Mouse (Mus musculus) gastrocnemius, postnatal 25 days (tissue): ENCODE results near the gene Ddx1. TPM values are rescaled to one million over a fixed set of nuclear protein-coding genes. Genes with fewer than 3 reads are reported as not detected.
"Not testable (repeated sequence)": the region's sequence is repeated elsewhere in the genome, so short reads cannot be mapped to it uniquely, and the experiment has no call there.

Source experiments
- DNase-seq: peaks from one replicate; pipeline ENCODE4 v3.0.0; 2022
- total RNA-seq, 2 experiments: library from RNA; stranded (reverse); gene quantifications; 1 replicate in 1 of 2; 2 replicates in 1 of 2; pipeline ENCODE4 v1.2.3; 2021

Gene Ddx1
- total RNA-seq, 2 experiments from 2014 or later = 99.4 to 101 TPM

DNA sequence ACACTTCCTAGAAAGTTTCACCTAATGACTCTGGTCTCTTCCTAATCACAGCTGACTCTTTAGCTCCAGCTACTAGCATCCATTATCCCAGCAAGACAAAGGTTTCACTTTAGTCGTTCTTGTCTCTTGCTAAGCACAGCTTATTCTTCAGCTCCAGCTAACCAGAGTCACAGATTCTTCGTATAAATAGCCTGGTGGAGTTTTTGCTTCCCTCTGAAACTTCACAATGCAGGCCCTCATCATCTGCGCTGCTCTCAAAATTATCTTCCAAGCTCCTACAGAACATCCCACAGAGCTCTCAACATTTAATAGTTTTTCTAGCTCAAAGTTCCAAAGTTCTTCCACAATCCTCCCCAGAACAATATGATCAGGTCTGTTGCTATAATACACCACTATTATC lies 43.3 kb downstream of the Ddx1 start:
- DNase-seq = no peak

DNA sequence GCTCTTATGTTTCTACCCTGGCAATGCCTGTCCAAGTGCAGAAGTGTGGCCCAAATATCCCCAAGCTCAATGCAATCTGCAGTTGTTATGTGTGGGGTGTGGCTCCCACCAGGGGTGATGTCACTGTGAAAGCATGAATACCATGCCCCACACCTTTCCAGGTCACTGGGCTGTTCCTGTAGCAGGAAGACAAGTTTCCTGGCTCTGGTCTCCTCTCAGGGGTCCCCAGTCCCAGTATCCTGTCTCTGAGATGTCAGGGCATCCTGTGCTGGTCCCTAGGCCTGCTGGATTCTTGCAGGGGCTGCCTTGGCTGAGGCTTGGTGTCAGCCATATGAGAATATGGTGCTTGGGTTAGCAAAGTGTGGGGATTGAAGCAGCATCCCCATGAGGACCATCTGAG lies 46.7 kb downstream of the Ddx1 start:
- DNase-seq = no peak

DNA sequence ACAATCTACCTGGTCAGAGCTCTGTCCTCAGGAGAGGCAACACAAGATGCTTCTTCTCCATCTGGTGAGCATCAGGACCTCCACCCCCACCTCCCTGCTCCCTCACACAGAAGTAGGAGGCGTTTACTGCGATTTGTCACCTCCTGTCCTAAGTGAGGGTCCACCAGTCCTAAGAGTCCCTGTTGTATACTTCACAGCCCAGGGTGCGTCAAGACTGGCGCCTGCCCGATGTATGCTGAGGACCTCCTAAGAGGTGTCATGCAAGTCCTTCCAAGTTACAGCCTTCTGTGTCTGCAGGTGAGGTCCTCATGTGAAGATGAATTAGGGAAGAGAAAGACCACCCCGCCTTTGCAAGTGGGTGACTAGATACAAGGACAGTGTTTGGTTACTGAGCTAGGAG lies 48.4 kb downstream of the Ddx1 start:
- no peak for DNase-seq

DNA sequence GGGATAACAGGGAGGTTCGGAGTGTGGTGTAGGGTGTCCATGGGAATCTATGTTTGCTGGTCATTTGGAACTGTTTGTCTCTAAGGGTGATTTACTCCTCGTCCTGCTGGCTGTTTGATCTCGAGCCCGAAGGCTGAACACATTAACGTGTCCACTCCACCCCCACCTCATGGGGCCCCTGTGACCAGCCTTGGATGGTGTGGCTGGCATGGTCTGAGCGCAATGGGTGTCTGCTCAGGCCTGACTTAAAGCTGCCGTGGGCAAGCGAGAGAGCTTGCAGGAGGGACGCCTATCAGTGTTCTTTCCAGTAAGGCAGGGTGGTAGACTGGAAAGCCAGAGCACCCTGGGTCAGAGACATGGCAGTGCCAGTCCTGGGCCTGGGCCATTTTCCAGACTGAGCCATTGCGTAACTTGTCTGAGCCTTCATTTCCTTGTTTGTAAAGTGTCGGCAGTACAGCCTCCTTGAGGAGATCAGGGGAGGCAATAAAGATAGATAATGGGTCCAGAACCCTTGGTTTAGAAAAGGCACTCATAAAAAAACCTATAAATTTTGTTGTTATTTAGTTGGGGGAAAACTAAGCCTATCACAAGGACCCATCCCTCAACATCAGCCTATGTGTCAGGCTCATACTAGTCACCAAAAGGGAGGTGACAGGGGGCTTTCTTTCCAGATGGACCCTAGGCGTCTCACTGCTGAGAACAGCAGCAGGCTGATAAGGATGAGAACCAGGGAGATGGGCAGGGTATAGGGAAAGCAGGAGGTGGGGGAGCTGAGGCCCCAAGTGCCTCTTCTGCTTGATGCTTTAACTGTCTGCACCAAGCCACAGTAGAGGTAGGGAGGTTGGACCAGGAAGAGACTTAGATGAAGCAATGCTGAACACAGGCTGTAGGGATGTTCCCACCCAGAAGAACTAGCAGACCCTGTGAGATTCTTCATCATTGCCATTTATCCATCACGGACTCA lies 49.4 kb downstream of the Ddx1 start:
- no peak for DNase-seq

DNA sequence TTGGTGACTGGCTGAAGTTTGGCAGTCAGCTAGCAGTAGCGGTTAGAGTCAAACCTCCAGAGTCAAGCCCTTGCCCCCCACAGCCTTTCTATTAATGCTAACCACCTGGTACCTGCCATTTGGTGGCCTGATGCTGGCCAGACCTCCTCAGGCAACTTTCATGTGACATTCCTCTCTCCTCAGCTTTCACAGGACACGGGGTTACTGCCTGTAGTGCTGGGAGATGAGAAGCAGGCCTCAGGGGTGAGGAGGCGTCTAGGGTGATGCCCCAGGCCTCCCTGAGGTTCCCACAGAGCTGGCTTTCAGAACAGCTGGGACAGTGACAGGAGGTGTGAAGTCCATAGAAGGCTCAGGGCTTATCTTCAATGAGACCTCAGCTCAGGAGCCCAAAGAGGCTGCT lies 50.9 kb downstream of the Ddx1 start:
- no peak for DNase-seq

DNA sequence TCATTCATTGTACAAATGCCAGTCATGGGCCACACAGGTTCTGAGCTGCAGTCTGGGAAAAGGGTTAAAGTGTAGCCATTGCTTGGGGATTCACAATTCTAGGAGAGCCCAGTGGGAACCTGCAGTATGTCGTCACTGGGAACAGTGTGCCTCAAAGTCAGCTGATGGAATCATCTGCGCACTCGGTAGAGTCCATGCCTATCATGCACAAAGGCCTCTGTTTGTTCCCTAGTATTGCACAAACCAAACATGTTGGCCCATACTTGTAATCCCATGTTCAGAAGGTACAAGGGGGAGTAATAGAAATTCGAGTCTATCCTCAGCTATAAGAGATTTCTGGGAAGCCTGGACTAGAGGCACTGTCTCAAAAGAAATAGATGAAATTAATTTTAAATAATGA lies 52.9 kb downstream of the Ddx1 start:
- no peak for DNase-seq

DNA sequence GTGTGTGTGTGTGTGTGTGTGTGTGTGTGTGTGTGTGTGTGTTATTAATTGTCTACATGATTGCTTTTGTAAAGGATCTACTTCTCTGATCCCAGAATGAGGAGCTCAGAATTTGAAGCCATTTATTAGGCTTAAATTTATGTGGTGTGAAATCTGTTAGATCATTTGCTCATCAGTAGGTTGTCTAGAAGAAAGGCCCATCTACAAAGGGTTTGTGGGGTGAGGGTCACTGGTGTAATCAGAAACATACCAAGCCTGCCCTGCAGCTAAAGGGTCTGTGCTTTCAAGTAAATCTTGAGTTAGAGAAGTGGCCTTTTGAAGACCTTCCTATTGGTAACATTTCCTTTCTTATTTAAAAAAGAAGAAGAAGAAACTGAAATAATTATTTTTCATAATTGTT lies 53.5 kb downstream of the Ddx1 start:
- DNase-seq = no peak

DNA sequence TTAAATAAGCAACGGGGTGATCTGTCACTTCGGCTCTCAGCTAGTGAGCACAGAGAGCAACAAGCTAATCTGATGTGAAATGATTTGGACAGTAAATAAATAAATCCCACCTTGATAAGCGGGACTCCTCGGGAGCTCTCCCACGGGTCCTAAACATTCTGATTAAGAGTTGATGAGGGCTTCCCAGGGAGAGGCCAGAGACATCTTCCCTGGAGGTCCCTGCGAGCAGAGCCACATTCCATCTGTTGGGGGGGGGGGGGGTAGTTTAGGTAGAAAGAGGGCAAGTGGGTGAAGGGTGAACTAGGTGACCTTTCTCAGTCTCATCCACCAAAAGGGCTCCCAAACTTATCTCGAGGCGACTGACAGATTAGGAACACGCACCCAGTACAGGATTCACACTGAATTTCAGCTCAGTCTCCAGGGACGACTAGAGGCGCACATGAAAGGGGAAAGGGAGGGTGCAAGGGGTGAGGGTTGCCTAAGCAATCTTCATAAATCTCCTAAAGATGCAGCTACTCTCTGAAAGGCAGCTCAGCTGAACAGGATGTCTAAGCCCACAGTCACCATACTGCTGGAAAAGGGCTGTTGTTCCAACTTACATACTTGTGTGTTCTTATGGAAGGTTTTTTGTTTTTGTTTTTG lies 60.8 kb downstream of the Ddx1 start:
- DNase-seq = no peak

DNA sequence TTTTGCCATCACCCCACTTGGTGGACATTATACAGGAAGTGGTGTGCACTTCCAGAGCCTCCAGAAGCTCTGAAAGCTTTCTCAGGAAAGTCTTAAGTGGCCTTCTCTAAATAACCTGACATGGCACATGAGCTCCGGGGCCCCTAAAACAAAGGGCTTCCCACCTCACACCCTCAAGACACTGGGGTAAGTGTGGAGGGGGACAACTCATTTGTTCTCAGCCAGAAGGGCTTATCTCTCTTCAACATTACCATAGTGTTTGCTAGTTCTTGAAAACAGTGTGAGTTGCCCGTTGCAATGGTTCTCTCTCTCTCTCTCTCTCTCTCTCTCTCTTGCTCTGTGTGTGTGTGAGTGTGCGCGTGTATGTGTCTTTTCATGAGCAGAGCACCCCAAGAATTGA lies 62.8 kb downstream of the Ddx1 start:
- no peak for DNase-seq

DNA sequence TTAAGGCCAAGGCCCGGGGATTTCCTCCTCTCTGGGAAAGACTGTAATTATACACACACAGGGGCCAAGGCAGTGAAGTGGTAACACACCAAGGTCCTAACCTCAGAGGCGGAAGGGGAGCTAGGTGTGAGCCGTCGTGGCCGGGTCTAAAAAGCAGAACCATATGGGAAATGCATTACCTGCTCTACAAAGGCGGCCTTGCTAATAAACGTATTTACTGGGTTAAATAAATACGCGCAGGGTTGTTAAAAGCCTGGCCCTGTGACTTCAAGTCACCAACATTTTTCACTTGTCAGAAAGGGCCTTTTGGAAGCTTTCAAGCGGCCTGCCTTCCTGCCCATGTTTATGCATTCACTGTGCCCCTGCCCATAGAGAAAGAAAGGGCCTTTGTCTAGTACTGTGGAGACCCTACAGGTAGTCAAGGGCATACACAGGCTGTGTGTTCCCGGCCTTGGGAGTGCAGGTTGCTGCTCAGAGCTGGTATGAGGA lies 64.1 kb downstream of the Ddx1 start:
- no peak for DNase-seq

DNA sequence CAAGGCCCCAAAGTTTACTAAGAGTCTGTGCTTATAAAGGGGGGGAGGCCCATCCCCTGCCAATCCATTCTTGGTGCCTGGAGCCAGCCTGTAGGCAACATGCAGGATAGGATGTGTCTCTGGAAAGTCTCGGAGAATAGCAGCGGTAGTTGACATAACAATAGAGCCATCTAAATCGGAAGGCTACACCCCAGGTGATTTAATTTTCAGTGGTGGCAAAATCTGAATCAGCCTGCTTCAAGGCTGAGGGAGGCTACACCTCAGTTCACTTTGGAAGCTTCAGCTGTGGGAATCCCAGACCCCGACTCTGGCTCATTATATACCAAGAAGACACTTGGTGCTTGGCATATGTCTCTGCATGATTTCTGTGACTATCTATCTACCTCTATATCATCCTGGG lies 64.9 kb downstream of the Ddx1 start:
- DNase-seq = not testable (repeated sequence)

DNA sequence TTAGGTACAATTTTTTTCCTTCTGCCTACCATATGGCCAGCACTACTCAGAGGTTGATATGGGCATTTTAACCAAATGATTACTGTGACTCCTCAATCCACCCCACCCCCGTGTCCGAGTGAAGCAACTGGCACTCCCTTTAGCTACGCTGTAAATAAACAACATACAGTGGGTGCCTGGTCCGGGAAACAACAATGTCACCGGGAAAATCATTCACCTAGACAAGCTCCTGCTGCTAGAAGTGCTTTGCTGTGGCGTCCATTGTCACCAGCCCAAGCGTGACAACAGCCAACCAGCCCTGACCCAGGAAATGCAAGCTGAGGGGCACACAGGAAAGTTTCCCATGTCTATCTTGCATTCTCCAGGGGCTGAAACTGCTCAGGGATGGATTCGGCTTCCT lies 66.8 kb downstream of the Ddx1 start:
- no peak for DNase-seq

DNA sequence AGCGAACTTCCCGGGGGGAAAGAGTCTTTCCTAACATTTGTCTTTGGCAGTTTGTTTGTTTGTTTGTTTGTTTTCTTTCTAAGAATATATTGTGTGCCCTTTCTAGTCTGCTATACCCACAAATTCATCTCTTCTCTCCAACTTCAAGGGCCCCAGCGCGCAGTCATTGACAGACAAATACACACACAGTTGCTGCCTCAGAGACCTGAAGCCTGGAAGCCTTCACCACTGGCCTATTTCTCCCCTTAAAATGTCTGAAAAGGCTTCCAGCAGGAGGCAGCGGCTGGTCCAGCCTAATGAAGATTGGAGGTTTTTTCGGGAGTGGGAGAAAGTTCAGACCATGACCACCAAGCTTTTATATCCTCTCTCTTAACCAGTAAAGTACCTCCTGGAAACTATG lies 67.3 kb downstream of the Ddx1 start:
- no peak for DNase-seq

DNA sequence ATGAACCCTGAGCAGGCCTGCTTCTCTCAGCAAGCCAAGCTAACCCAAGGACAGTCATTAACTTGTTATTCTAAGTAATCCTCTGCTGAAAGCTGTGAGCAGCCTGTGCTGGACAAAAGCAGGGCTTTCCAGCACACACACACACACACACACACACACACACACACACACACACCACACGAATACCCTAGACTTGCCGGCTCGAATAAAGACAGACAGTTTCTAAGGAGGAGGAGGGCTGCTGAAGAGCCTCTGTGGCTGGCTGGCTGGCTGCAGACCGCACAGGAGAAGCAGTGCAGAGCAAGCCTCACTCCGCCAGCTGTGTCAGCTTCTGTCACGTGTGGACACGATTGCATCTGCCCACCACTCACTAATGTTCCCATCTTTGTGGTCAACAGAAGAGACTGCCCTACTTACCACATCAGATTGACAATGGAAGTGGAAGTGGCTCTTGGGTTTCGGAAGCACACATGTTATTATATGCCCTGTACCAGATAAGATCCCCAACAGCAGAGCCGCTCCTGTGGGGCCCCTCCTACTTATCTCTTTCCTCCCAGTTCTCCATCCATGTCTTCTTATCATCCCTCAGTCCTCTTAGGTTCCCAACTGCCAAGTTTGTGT lies 68.2 kb downstream of the Ddx1 start:
- DNase-seq = no peak

DNA sequence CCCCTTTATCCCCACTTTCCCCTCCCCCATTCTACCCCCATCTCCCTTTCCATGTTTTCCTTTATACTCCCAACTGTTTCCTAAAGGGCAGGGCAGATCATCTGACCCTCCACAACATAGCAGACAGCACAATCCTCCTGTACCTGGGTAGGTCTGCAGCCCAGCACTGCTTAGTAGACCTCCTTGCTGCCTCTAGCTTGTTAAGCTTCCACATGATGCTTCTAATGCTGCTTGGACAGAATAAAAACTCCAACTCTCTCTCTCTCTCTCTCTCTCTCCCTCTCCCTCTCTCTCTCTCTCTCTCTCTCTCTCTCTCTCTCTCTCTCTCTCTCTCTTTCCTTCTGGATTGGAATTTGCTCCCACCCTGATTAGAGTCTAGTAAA lies 68.7 kb downstream of the Ddx1 start:
- DNase-seq = no peak

DNA sequence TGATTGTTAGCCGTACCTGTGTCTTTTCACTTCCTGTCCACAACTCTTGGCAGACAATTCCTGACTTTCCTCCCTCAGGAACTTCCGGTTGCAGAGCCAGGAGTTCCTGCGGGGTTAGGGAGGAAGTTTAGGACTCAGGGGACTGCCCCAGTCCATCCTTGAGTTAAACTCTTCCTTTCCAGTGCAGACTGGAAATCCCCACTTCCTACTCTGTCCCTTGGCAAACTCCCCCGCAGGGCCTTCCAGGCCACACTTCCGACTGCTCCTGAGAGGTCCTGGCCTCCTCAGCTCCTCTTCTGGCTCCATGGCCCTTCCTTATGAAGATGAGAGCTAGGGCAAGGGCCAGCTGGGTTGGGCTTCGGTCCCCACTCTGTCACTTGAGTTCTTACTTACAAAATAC lies 71.4 kb downstream of the Ddx1 start:
- no peak for DNase-seq

DNA sequence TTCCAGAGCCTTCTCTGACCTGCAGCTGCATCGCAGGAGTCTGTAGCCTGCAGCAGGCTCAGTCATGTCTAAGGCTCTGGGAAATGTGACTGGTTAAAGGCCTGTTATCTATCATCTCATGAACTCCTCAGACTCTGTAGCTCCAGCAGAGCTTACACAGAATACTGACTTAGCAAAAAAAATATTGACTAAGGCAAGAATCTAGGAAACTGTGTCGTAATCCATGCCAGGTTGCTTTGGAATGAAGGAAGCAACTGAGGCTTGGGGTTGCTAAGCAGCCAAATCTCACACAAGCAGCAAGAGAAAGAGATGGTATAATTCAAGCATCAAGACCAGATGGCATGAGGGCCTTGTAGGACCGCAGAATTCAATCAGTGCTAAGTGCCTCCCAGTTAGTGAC lies 72.1 kb downstream of the Ddx1 start:
- no peak for DNase-seq

DNA sequence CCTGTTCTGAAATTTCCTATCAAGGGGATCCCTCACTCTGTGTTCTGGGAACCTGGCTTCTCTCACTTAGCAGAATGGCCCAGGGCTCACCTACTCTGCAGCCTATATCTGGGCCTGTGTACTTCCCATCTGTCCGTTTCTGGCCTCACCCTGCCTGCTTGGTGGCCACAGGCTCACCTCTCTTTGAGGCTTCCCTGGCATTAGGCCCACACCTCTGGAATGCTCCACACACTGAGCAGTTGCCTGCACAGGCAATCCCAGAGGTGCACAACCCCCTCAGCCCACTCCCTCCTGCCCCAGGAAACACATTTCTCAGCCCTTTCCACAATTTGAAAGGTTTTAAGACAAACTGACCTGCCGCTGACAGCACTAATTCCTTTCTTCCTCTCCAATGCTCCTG lies 72.9 kb downstream of the Ddx1 start:
- no peak for DNase-seq

DNA sequence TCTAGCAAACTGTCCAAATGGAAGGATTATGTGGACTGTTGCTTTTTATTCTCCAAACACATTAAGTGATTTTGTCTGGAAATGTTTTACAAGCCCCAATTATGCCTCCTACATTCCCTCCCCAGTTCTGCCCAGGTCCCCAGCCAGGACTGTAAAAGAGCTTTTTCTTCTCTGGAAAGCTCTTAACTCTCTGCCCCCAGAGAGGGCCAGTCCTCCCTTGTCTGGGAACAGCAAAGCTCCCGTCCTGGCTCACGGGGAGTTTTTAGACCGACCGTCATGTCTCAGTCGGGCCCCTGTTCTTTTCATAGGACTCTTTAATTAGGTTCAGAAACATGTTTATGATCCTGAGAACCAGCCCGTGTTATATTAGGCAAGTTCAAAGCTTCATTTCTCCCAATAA lies 75.0 kb downstream of the Ddx1 start:
- no peak for DNase-seq

DNA sequence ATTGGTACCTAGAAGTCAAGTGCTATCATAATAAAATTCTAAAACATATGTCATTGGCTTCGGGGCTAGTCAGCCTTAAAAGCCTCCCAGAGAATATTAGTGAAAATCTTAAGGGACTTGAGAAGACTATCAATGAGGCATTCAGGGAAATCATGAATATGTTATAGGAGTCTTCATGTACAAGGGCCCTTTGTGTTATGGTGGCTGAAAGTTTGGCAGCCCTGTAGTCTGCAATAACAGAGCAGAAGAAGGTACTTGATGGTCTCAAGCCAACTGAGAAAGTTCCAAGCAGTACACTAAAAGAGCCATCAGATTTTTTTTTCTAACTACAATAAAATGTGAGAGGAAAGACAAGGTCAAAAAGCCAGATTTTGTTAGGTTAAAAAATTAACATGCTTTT lies 80.9 kb downstream of the Ddx1 start:
- DNase-seq = no peak

DNA sequence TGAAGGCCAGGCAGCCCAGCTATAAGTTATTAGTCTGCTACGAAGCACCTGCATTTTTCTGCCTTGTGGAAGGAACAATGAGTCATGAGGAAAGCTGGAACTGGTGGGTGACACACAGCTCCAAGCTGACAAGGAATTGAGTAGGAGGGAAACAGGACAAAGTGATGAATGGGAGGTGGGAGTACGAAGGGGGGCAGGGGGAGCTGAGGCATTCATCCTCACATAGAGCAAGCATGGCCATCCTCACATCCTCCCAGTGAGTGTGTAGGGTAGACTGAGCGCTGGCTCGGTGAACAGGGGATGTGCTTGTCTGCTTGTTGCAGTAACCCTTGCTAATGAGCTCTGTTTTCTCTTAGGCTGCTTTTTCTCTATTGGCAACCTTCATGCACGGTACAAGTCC lies 81.9 kb downstream of the Ddx1 start:
- DNase-seq = no peak
